Mouse (Mus musculus): ENCODE measurements at regions not wholly inside any gene's neighbourhood (a gene's known extent, or its start where the extent isn't known, plus 50 kb on each side); places are given as distances from the start of the nearest gene placed in this dataset.

GRCm38 (mm10) chr4:28440161-28440560 lies 372.8 kb upstream of the Epha7 start:
- TF ChIP-seq POLR2A (IDR thresholded peaks at IDR 0.05; ENCODE audit: borderline replicate concordance, extremely low read depth, insufficient read depth, insufficient read length, poor library complexity, severe bottlenecking): no peak
- TF ChIP-seq CTCF (IDR thresholded peaks at IDR 0.05; ENCODE audit: borderline replicate concordance, extremely low read depth, insufficient read depth, insufficient read length): no peak

Measured in brain, embryonic 14.5 days (tissue).